Comparison of ENCODE assay signal across 8 mouse cellular contexts in the genomic region with DNA sequence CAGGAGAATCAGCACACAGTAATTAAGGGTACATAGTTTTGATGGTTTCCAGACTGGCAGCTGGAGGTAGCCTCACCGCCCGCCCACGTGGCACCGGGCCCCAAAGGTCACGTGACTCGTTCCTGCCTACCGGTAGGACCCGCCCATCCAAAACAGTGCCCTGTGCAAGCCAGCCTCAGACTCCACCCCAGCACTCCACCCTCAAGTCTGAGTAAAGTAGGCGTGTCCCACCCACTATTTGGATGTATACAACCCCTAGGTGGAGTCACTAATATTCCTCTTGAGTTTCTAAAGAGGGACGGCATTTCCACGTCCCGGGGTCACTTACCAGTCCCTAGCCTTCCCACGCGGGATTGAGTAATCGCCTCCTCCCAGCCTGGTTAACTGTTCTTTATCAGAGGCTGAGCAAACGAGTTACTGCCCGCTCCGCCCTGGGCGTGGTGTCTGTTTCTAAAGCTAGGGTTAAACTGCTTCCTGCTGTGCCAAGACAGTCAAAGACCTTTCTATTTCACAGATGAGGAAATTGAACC. TPM values are rescaled to one million over a fixed set of nuclear protein-coding genes. Genes with fewer than 3 reads are reported as not detected.
DNase-seq lines count a peak whose midpoint lies in the region; ATAC-seq lines count a peak whose summit lies in the region.

No protein-coding gene starts in this region.

- peaks cover 21% of the 10 kb centered on the region for H3K36me3 ChIP-seq in embryonic facial prominence, embryonic 13.5 days
- H3K36me3 ChIP-seq in heart, embryonic 10.5 days = peaks cover 29% of the 10 kb centered on the region
- H3K36me3 ChIP-seq in kidney, embryonic 14.5 days (ENCODE audit: control insufficient read depth, insufficient read depth, low read length) = peaks cover 9% of the 10 kb centered on the region; the same call in 1 of the 2 replicates

- H3K27me3 ChIP-seq in embryonic facial prominence, embryonic 13.5 days = peaks cover 33% of the 10 kb centered on the region
- peaks cover 42% of the 10 kb centered on the region for H3K27me3 ChIP-seq in heart, embryonic 10.5 days (ENCODE audit: insufficient read depth, poor library complexity, severe bottlenecking)
- no peaks in the 10 kb centered on the region for H3K27me3 ChIP-seq in kidney, embryonic 14.5 days (ENCODE audit: control insufficient read depth, insufficient read depth, low read length)

- DNase-seq in right cerebral cortex, adult 2 months (ENCODE audit: low spot score in 2 of 2) = peak; percentile 45 to 46
- DNase-seq in right cerebral cortex, postnatal 4 days = no peak
- peak; percentile 96 for DNase-seq in heart, embryonic 10.5 days (ENCODE audit: low spot score)
- peak; percentile 97 for DNase-seq in lung, postnatal 25 days (ENCODE audit: low spot score)
- DNase-seq in ovary, postnatal 36 days (ENCODE audit: low spot score) = peak; percentile 84
- DNase-seq in urinary bladder, postnatal 36 days (ENCODE audit: low spot score in 2 of 2) = peak; percentile 88 to 93

- ATAC-seq in embryonic facial prominence, embryonic 13.5 days (ENCODE audit: insufficient number of reproducible peaks, insufficient read depth, low FRiP score, low TSS enrichment, low read depth) = peak; percentile 84
- ATAC-seq in kidney, embryonic 14.5 days (ENCODE audit: low FRiP score, low TSS enrichment) = peak; percentile 73

- peak overlapping the region; percentile 73 for H3K9ac ChIP-seq in embryonic facial prominence, embryonic 13.5 days
- H3K9ac ChIP-seq in kidney, embryonic 14.5 days (ENCODE audit: low read depth, low read length) = peak overlapping the region; percentile 75

- H3K4me2 ChIP-seq in embryonic facial prominence, embryonic 13.5 days = peak overlapping the region; percentile 98
- peak overlapping the region; percentile 98 for H3K4me2 ChIP-seq in kidney, embryonic 14.5 days (replicated peaks; ENCODE audit: low read depth, low read length)

- H3K4me1 ChIP-seq in embryonic facial prominence, embryonic 13.5 days = peaks cover 47% of the 10 kb centered on the region
- peaks cover 63% of the 10 kb centered on the region for H3K4me1 ChIP-seq in heart, embryonic 10.5 days
- H3K4me1 ChIP-seq in kidney, embryonic 14.5 days (ENCODE audit: control insufficient read depth, insufficient read depth, low read length) = peaks cover 39% of the 10 kb centered on the region

- peak overlapping the region; percentile 84 for H3K27ac ChIP-seq in embryonic facial prominence, embryonic 13.5 days
- peak overlapping the region; percentile 93 for H3K27ac ChIP-seq in heart, embryonic 10.5 days
- peak overlapping the region; percentile 94 for H3K27ac ChIP-seq in kidney, embryonic 14.5 days (ENCODE audit: low read depth, low read length)

- 2% methylated on average over 19 of the region's 19 CpGs for WGBS in embryonic facial prominence, embryonic 13.5 days
- 1% methylated on average over 19 of the region's 19 CpGs for WGBS in heart, embryonic 10.5 days
- under 1% methylated on average over 19 of the region's 19 CpGs for WGBS in kidney, embryonic 14.5 days

- H3K9me3 ChIP-seq in embryonic facial prominence, embryonic 13.5 days = no peaks in the 10 kb centered on the region
- no peaks in the 10 kb centered on the region for H3K9me3 ChIP-seq in heart, embryonic 10.5 days
- H3K9me3 ChIP-seq in kidney, embryonic 14.5 days (ENCODE audit: control insufficient read depth, low read length) = no peaks in the 10 kb centered on the region

- H3K4me3 ChIP-seq in embryonic facial prominence, embryonic 13.5 days = peak overlapping the region; percentile 59
- peak overlapping the region; percentile 79 for H3K4me3 ChIP-seq in heart, embryonic 10.5 days
- H3K4me3 ChIP-seq in kidney, embryonic 14.5 days (ENCODE audit: low read length) = peak overlapping the region; percentile 59

RNA-seq across cellular contexts. Expression of a gene that starts 1.2 kb away (rescaled TPM):
- 0.74 and 1.3 TPM in 2 replicates for polyA plus RNA-seq in embryonic facial prominence, embryonic 13.5 days (2015; fragmentation: Nextera tagmentation; extraction: Ambion mirVana)
- 3.7 and 3.9 TPM in 2 replicates for polyA plus RNA-seq in heart, embryonic 10.5 days (2016; fragmentation: Nextera tagmentation; extraction: Ambion mirVana)
- 1.3 and 3.4 TPM in 2 replicates for polyA plus RNA-seq in kidney, embryonic 14.5 days (2014; fragmentation: Nextera tagmentation; extraction: Ambion mirVana)

RNA-seq across cellular contexts. Expression of a gene that starts 1.4 kb away (rescaled TPM):
- polyA plus RNA-seq in embryonic facial prominence, embryonic 13.5 days (2015; fragmentation: Nextera tagmentation; extraction: Ambion mirVana) = 19.0 and 20.4 TPM in 2 replicates
- 30.6 and 33.3 TPM in 2 replicates for polyA plus RNA-seq in heart, embryonic 10.5 days (2016; fragmentation: Nextera tagmentation; extraction: Ambion mirVana)
- 22.6 and 27.2 TPM in 2 replicates for polyA plus RNA-seq in kidney, embryonic 14.5 days (2014; fragmentation: Nextera tagmentation; extraction: Ambion mirVana)

RNA-seq across cellular contexts. Expression of a gene that starts 16.8 kb away (rescaled TPM):
- polyA plus RNA-seq in embryonic facial prominence, embryonic 13.5 days (2015; fragmentation: Nextera tagmentation; extraction: Ambion mirVana) = 0.50 TPM in 1 of 2 replicates, not detected in the other
- 4.3 and 4.8 TPM in 2 replicates for polyA plus RNA-seq in heart, embryonic 10.5 days (2016; fragmentation: Nextera tagmentation; extraction: Ambion mirVana)
- polyA plus RNA-seq in kidney, embryonic 14.5 days (2014; fragmentation: Nextera tagmentation; extraction: Ambion mirVana) = not detected in 2 replicates

RNA-seq across cellular contexts. Expression of a gene that starts 28.8 kb away (rescaled TPM):
- 0.66 and 0.99 TPM in 2 replicates for polyA plus RNA-seq in embryonic facial prominence, embryonic 13.5 days (2015; fragmentation: Nextera tagmentation; extraction: Ambion mirVana)
- 1.1 TPM in 2 replicates for polyA plus RNA-seq in heart, embryonic 10.5 days (2016; fragmentation: Nextera tagmentation; extraction: Ambion mirVana)
- 0.58 and 0.59 TPM in 2 replicates for polyA plus RNA-seq in kidney, embryonic 14.5 days (2014; fragmentation: Nextera tagmentation; extraction: Ambion mirVana)

RNA-seq across cellular contexts. Expression of a gene that starts 28.8 kb away (rescaled TPM):
- 41.4 and 43.4 TPM in 2 replicates for polyA plus RNA-seq in embryonic facial prominence, embryonic 13.5 days (2015; fragmentation: Nextera tagmentation; extraction: Ambion mirVana)
- 68.1 and 76.3 TPM in 2 replicates for polyA plus RNA-seq in heart, embryonic 10.5 days (2016; fragmentation: Nextera tagmentation; extraction: Ambion mirVana)
- polyA plus RNA-seq in kidney, embryonic 14.5 days (2014; fragmentation: Nextera tagmentation; extraction: Ambion mirVana) = 75.1 and 85.7 TPM in 2 replicates
